Mouse (Mus musculus): ENCODE data around the gene Mrps18b.

The Mrps18b gene

DNA sequence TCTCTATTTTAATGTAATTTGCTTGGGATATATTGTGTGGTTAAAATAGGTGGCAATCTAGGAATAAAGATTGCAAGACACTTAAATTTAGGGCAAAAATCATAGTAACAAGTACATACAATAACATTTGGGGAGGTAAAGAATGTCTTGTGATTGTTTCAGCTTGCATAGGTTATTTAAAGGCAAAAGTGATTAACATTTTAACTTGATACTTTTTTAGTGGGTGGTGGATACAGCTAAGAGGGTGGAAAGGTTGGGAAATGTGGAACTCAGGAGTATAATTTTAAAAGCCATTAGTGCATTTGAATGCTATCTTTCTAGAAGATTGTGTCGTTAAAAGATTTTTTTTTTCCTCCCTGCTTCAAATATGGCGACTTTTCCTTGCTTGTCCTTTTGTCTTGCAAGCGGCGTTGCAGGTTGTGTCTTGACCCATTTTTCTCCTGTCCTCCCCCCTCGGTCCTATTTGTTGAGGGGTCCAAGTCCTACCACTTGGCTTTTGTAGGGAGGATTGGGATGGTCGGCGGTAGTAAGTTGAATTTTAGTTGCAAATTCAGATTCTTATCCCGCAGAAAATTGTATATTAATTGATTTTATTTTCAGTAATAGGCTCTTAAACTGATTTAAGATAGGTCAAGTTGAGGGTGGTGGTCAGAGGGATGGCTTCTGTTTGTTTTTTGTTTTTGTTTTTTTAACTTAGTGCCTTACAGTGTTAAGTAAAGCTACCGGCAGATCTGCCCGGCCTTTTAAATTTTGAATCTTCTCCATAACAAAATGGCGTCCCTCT, 2.3 kb upstream of the Mrps18b start:
- DNase-seq (ENCODE audit: extremely low read depth, low read depth): peak; percentile 32

- peak; percentile 39 for DNase-seq (ENCODE audit: extremely low read depth, low read depth)
Measured at GRCm38 (mm10) chr17:35917463-35918251, 1.5 kb upstream of the Mrps18b start.

GRCm38 (mm10) chr17:35917143-35917462, 914 bp upstream of the Mrps18b start:
- no peak for DNase-seq (ENCODE audit: extremely low read depth, low read depth)

DNA sequence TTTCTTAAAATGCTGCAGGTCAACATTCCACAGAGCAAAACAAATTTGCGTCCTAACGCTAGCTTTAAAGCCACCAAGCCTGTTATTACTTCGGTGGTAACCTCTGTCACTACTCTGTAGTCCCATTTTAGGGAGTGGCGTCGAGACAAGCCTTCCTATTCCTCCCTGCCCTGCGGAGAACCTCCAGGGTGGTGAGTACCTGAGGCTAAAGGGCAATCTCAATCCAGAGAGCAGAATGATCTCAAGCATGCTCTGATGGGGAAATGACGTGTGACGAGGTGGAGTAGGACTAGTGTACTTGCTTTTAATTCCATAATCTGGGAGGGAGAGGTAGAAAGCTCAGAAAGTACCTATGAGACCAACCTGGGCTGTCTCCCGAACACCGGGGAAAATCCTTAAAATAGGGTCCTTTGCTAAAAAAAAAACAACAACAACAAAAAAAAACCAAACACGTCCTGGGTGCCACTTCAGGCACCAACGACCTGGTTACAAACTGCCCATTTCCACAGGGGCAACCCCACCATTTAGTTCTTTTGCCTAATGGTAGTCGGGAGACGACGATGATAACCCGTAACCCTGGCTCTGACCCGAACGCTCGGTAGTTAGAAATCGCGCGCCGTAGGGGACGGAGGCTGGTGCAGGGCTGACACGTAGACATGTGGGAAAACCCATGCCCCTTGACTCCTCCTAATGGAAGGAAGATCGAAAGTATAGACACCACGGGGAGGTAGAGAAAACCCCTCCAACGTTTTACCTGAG, 472 bp downstream of the Mrps18b start:
- peak; percentile 40 for DNase-seq (ENCODE audit: extremely low read depth, low read depth)

GRCm38 (mm10) chr17:35914975-35915374, 1.2 kb downstream of the Mrps18b start:
- DNase-seq (ENCODE audit: extremely low read depth, low read depth): no peak

- DNase-seq (ENCODE audit: extremely low read depth, low read depth): peak; percentile 85
Measured at GRCm38 (mm10) chr17:35909919-35910369, 6.2 kb downstream of the Mrps18b start, which contains the start of gene Atat1. Atat1 (minus strand) TSS chr17:35910075.

GRCm38 (mm10) chr17:35909186-35909918, 6.8 kb downstream of the Mrps18b start:
- no peak for DNase-seq (ENCODE audit: extremely low read depth, low read depth)

GRCm38 (mm10) chr17:35907609-35908008, 8.6 kb downstream of the Mrps18b start:
- DNase-seq (ENCODE audit: extremely low read depth, low read depth): no peak

GRCm38 (mm10) chr17:35905587-35905986, 10.6 kb downstream of the Mrps18b start:
- no peak for DNase-seq (ENCODE audit: extremely low read depth, low read depth)

DNA sequence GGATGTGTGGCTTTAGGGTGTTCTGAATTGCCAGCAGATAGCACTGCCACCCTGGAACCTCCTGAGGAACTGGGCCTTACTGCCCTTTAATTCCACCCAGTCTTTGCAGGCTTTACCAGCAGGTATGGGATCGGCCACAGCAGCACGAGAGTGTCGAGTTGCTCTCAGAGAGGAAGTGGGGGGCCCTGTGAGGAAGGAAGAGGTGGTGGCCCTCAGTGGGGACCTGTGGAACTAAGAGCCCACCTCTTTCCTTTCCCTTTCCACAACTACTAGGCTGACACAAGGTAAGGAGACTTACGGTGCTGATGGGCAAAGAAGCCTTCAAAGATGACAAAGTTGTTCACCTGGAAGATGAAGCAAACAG, 12.2 kb downstream of the Mrps18b start:
- DNase-seq (ENCODE audit: extremely low read depth, low read depth): no peak

DNA sequence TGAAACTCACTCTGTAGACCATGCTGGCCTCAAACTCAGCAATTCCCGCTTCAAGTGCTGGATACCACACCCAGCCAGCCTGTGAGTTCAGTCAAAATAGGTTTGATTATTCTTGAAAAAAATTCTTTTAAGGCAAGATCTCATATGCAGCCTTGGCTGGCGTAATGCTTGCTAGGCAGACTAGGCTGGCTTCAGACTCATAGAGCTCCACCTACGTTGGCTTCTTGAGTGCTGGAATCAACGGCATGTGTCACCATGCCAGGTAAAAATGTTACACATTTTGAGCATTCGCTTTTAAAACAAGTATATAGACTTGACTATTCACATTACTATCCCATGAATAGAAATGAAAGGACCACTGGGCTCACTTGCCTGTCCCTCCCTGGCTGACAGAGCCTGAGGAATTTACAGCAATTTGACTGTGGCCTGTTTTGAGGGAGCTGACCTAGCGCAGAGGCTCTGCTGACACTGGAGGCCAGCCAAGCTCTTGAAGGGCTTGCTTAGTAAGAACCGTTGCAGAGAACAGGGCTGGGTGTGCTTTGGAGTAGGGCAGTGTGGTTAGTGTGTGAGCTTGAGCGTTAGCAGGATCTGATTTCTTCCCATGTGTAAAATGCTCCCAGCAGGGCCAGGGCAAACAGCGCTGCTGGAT, 12.7 kb downstream of the Mrps18b start:
- DNase-seq (ENCODE audit: extremely low read depth, low read depth): no peak

GRCm38 (mm10) chr17:35900636-35901035, 15.6 kb downstream of the Mrps18b start:
- DNase-seq (ENCODE audit: extremely low read depth, low read depth): peak; percentile 90

- no peak for DNase-seq (ENCODE audit: extremely low read depth, low read depth)
Measured at GRCm38 (mm10) chr17:35897644-35898573, 18.3 kb downstream of the Mrps18b start.

DNA sequence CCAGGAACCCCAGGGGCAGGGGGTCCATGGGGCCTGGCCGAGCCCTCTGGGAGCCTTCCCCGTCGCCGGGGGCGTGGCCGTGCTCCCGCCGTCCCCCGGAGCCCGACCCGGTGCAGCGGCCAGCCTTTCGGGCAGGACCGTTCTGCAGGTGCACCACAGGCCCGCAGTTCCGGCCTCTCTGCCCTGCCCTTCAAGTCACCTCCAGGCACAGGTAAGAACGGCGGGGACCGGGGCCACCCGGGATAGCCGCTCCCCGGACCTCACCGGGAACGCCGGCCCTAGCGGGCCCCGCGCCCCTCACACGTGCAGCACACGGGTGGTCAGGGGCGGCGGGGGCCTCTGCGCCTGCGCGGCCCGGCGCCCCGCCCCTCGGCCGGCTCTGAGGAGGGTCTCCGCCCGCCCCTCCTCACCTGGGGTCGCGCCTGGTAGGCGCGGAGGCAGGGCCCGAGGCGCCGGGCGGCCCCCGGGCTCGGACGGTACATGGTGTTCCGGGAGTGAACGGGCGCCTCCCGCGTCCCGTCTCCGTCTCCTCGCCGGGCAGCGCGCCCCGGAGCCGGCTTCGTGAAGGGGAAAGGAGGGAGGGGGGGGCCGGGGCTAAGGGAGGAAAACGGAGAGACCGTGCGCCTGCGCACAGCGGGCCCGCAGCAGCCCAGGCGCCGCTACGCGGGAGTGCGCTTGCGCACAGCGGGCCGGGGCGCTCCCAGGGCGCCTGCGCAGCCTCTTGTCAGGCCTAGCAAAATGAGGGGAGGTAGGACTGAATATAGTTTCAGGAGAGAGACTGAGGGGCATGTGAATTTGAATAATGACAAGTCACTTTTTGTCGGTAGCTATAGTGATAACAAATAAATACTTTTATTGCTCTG, 19.2 kb downstream of the Mrps18b start, which contains the start of gene 2310061I04Rik:
TSS of gene 2310061I04Rik (minus strand) at position 651 of the 863 bp plus-strand sequence.
- DNase-seq (ENCODE audit: extremely low read depth, low read depth): peak; percentile 71

- no peak for DNase-seq (ENCODE audit: extremely low read depth, low read depth)
Measured at GRCm38 (mm10) chr17:35887725-35888124, 28.5 kb downstream of the Mrps18b start.

DNA sequence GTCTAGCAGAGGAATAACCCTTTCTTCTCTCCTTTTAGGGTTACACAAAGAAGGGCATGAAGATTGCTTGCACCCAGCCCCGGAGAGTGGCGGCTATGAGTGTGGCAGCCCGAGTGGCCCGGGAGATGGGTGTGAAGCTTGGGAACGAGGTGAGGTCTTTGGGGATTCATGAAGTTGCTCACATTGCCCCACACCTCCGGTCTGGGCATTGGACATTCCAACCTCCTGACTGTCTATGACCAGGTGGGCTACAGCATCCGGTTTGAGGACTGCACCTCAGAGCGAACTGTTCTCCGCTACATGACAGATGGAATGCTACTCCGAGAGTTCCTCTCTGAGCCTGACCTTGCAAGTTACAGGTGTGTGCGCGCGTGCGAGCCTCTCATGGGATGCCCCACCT, 32.4 kb downstream of the Mrps18b start:
- no peak for DNase-seq (ENCODE audit: extremely low read depth, low read depth)

DNA sequence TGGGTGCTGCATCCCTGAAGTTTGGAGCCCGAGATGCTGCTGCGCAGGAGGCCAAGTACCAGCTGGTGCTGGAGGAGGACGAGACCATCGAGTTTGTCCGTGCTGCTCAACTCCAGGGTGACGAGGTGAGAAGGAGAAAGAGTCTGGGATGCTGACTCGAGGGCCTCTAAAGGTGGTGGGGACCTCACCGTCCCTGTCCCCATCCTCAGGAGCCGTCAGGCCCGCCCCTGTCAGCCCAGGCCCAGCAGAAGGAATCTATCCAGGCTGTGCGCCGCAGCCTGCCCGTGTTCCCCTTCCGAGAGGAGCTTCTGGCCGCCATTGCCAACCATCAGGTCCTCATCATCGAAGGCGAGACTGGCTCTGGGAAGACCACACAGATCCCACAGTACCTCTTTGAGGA, 33.3 kb downstream of the Mrps18b start:
- DNase-seq (ENCODE audit: extremely low read depth, low read depth): no peak

- peak; percentile 92 for DNase-seq (ENCODE audit: extremely low read depth, low read depth)
Measured at GRCm38 (mm10) chr17:35879245-35880057, 36.7 kb downstream of the Mrps18b start, which contains the start of gene Dhx16. Dhx16 (plus strand) TSS chr17:35879819.
